Mouse (Mus musculus): ENCODE data around the gene Dcaf1.
A peak's percentile ranks its signal among the peaks of the same experiment; 100 is the strongest.

The Dcaf1 gene

DNA sequence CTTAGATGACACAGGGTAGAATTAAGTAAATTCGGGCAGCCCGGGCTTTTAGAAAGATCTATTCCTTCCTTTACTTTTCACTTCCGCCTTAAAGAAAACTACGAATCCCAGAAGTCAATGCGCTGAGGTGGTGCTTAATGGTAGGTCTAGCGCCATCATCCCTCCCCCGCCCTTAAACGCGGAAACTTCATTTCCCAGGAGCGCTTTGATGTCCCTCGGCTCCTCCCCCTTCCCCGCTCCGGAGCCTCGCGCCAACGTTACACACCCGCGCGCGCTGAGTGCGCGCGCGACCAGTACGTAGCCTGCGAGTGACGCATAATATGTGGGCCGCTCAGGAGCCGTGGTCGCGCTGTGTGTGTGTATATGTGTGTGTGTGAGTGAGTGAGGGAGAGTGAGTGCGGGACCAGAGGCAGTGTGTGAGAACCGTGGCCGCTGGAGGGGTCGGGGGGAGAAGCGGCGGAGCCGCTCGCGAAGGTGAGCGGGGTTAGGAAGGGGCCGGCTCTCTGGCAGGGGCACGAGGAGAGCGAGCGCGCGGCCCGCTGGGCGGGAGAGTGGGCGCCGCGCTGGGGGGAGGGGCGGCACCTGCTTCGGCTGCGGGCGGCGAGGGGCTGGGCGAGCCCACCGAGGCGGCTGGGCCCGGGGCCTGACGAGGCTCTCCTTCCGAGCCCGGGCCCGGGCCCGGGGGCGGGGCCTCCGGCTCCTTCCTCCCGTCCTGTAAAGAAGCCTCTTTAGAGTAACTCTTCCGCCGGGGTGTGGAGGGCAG is at the start of gene Dcaf1:
TSS of gene Dcaf1 (plus strand) at position 257 of the 763 bp plus-strand sequence.
- peak; percentile 82 to 91 for DNase-seq (ENCODE audit: low spot score in 2 of 2)

DNA sequence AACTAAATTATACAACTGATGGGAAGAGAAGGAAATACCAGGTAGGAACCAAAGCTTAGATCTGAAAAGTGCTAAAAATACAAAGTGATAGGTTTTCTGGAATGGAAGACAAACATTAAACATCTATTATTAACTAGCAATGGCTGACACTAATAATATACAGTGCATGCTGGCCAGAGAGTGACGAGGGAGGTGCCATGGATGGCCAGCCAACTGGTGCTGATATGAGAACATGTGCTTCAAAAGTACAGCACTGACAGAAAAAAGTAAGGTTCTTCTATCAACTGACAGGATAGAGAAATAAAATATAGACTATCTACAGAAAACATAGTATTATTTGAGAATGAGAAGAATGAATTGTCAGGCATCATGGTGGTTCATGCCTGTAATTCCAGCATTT is 45.6 kb upstream of the Dcaf1 start:
- DNase-seq (ENCODE audit: low spot score in 2 of 2) = no peak

DNA sequence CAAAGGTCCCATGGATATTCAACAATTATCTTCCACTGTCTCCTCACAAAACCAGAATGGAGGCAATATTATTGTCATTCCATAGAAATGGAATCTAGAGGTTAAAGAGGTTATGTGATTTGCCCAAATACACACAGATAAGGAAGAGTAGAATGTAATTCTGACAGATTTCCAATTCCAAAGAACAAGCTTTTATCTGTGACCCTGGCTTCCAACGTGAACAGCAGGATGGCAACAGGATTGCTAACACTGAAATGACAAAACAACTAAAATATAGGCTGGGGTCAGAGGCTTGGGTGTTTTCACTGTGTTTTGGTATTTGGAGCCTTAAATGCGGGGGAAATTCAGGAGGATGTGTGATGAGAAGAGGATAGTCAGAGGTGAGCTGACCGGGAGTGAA is 44.3 kb upstream of the Dcaf1 start:
- DNase-seq (ENCODE audit: low spot score in 2 of 2) = no peak

DNA sequence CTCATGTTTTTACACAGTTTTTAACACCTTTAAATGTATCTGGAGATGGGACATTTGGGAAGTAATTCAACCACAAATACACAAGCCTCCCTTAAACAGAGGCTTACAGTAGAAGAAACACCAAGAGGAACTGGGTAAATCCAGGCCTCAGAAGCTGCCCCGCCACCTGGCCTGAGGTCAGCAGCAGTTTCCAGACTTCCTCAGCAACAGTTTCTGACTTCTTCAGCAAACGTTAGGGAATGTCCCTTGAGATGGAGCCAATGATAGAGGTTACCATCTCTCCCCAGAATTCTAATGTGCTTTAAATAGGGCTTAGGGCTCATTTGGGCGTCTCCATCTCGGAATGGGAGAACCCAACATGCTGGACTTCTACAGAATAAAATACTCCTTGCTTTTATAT is 43.4 kb upstream of the Dcaf1 start:
- no peak for DNase-seq (ENCODE audit: low spot score in 2 of 2)

DNA sequence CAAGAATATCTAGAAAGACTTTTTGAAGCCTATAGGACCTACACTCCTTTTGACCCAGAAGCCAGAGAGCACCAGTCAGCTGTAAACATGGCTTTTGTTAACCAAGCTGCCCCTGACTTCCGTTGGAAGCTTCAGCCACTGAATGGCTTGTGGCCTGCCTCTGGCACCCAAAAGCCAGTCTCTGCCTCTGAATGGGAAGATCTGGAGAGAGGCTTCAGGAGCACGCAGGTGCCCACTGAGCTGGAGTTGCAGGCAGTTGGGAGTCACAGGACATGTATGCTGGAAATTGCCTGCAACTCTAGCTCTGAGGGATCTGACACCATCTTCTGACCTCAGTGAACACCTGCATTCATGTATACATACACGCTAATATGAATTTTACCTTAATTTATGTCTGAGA is 41.6 kb upstream of the Dcaf1 start:
- no peak for DNase-seq (ENCODE audit: low spot score in 2 of 2)

DNA sequence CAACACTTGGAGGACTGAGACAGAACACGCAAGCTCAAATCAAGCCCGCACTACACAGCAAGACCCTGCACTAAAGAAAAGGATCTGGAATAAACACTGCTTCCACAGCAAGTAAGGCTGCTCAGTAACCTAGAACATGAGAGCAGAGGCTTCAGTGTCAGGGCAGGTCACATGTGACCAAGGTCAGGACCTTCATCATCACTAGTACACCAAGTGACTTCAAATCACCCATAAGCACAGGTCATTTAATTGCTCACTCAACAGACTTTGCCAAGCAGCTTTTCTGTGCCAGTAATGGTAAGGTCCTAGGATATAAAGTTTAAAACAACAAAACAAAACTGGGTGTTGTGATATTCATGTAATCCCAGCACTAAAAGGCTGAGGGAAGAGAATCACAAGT is 38.1 kb upstream of the Dcaf1 start:
- no peak for DNase-seq (ENCODE audit: low spot score in 2 of 2)

DNA sequence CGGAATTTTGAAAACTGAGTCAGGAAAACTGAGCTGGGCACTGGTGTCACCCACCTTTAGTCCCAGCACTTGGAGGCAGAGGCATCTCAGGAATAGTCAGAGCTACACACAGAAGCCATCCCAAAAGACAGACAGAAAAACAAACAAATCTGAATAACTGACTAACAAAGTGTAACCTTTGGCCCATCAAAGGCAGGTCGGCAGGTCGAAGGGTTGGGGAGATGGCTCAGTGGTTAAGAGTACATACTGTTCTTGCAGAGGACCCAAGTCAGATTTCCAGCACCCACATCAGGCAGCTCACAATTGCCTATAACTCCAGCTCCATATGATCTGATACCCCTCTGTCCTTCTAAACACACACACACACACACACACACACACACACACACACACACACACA is 36.5 kb upstream of the Dcaf1 start:
- no peak for DNase-seq (ENCODE audit: low spot score in 2 of 2)

DNA sequence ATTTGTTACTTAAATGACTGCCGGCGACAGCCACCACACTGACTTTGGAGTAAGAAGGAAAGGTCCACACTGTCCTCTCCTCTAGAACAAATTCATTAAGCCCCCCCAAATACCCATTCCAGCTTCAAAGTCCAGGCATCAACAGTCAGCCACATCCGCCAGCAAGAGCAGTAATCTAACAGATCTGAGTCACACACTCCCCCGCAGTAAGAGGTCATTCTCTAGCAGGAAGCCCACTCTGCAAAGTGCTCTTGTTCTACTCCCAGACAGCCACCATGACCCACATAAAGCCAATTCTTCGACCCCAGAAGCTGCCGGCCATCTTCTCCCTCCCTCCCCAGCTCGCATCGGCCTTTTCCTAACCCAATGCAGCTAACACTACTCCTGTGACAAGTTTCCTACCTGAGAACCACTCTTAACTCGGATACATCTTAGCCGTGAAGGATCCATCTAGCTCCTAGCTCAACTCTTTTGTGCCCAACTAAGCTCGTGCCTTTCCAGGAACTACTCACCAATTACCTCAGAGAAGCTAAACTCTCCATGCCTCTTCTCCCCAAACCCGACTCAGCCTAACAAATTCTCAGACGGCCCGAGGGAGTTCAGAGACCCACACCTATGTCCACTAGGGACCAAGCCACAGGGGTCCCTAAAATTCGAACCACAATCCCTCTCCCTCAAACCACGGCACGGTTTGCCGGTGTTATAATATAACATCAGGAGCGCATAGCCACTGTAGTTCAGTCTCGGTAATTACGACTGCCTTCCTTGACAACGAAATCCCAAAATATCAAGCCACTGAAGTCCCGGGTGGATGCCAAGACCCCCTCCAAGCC is 33.5 kb upstream of the Dcaf1 start:
- DNase-seq (ENCODE audit: low spot score in 2 of 2) = peak in 1 of 2 experiments; percentile 1

DNA sequence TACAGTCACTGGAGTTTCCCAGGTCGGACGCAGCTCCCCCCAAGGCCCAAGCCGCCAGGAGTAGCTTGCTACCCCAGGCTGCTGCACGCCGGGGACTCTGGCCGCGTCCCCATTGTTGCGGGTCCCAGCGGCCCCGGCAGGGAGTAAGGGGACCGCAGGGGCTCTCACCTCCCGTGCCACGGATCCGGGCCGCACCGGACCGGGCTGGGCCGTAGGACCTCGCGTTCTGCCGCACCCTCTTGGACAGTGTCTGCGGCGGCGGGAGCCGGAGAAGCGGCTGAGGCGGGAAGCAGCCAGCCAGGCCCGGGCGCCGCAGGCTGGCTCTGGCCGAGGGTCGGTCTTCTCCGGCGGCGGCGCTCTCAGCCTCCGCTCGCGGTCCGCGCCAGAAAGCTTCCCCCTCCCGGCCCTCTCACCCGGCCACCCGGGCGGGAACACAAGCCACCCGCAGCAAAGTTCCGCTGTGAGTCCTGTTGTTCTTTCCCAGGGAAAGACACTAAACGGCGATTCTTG is 32.8 kb upstream of the Dcaf1 start, which contains the start of gene Rad54l2:
TSS of gene Rad54l2 (minus strand) at position 383 of the 510 bp plus-strand sequence.
- peak; percentile 79 to 85 for DNase-seq (ENCODE audit: low spot score in 2 of 2)

DNA sequence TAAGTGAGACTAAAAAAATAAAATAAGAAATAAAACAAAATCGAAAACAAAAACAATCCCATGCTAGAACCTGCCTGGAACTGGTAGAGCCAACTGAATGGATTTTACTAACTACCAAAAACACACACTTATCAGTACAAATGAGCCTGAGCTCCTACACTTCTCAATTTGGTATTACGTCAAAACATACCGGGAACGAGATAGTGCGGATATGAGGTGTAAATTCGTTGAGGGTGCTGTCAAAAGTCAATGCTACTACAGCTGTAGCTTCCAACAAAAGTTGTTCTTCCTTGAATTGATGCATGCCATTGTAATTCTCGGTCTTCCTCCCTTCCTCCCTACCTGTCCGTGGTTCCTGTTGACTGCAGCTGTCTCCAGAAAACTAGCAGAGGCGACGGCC is 32.3 kb upstream of the Dcaf1 start:
- DNase-seq (ENCODE audit: low spot score in 2 of 2) = no peak

DNA sequence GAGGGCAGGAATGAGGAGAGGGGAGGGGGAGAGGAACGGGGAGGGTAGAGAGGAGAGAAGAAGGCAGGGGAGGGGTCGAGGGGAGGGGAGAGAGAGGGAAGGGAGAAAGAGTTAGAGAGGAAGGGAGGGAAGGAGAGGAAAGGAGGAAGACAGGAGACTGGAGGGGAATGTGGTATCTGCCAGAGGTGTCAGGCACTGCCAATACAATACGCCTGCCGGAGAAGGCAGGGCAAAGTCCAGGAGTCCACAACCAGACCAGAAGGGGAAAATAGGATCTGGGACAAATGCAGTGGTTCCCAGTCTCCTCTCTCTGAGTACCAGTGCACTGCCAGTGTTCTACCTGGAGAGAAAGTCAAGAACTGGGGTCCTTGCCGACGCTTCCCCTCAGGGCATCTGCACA is 30.8 kb upstream of the Dcaf1 start:
- no peak for DNase-seq (ENCODE audit: low spot score in 2 of 2)

DNA sequence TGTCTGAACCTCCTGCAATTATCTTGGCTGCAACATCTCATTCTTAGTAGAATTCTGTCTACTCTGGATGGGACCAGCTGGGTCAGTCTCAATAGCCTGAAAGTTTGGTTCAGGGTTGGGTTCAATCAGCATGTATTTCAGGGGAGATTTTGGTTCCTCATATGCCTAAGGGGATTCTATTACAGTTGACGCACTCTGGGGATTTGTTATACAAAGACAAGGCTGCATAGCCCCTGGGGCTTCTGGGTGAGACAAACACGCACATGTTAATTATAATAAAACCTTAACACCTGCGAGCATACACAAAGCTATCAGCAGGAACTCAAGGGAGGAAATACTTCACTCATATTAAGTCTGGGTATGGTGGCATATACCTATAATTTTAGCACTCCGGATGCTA is 15.2 kb upstream of the Dcaf1 start:
- no peak for DNase-seq (ENCODE audit: low spot score in 2 of 2)

DNA sequence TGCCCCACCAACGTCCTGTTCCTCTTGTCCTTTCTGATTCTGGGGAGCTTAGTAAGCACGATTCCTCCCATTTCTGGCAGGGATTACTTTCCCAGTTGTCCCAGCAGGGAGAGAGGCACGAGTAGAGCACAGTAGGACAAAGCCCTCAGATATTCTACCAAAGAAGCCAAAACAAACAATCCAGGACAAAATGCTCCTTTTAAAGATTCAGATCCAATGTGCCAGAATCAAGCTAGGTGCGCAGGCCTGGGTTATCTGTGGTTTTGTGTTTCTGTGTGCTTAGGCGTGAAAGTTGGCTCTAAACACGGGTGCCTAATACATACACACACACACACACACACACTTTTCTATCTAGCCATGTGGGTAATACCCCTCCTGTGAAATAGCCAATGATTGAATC is 3.5 kb upstream of the Dcaf1 start:
- no peak for DNase-seq (ENCODE audit: low spot score in 2 of 2)

DNA sequence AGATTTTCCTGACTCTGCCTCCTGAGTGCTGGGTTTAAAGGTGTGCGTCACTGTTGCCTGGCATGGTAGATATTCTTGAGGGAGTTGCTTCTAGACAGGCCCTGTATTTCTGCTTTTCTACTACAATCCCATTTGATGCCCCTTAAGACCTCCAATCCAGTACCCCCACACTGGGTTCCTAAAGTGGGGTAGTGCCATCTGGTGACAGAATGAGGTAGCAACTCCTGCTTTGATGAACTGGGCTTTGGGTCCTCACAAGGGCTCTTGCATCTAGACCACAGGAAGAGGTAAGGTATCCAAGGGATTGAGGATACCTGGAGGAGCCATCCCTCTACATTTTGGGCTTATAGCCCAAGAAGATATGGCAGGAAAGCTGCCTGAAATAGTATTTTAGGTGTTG is 2.5 kb upstream of the Dcaf1 start:
- no peak for DNase-seq (ENCODE audit: low spot score in 2 of 2)

DNA sequence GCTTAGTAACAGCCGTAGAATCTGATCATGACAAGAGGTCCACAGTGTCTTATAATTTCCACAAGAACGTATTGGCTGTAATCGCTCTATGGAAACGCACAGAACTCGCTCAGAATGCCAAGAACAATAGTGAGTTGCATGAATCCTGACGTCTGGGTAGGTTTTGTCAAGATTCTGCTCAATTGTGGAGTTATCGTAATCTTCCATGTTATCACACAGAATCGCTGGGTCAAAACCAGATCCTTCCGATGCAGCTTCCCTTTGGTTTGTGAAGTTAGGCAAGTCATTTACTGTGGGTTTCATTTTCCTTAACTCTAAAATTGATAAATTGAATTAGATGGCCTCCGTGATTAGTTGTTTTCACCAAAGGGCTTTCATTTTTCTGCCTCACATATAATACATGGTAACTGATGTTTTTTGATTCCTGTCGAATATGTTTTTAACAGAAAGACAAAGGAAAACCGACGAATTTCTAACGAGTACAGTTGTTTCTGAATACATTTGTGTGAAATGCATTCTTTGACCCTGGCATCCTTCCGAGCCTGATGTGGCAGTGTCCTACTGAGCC is 540 bp upstream of the Dcaf1 start:
- no peak for DNase-seq (ENCODE audit: low spot score in 2 of 2)

DNA sequence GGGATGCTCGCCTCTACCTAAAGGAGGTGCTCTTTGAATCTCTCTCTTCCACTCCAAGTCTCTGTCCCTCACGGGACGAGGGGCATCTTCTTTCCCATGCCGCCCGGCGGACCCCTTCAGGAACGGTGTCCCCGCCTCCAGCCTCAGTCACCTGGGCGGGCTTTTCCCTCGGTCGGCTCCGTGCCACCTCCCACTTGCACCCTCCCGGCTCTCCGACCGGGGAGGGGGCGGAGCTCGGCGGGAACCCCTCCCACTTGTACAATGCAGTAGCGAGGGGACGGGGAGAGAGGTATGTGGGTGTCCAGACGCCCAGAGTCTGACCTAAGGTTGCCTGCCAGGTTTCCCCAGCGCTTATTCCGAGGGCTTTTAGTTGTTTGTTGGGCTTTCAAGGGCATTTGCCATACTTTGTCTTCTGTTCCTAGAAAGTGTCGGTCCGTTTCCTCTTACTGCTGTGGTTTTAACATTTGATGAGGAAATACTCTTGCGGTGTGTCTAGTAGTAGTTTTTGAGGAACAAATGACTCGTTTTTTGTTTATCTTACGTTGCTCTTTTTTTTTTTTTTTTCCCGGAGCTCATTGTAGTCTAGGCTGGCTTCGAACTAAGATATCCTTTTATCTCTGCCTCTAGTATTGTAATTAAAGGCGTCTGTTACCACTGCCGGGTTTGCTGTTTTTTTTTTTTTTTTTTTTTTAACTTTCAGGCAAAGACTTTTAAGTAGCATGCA is 869 bp downstream of the Dcaf1 start:
- peak; percentile 76 to 89 for DNase-seq (ENCODE audit: low spot score in 2 of 2)

DNA sequence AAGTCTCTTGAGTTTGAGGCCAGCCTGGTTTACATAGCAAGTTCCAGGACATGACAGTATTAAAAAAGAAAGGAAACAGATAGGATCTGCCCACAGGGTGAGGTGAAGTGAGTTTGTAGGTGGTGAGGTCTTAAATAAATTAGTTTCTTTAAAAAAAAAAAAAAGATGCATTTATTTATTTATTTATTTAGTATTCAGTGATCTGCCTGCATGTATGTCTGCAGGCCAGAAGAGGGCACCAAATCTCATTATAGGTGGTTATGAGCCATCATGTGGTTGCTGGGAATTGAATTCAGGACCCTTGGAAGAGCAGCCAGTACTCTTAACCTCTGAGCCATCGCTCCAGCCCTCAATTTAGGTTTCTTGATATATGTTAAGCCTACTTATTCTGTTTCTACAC is 18.9 kb downstream of the Dcaf1 start:
- no peak for DNase-seq (ENCODE audit: low spot score in 2 of 2)

DNA sequence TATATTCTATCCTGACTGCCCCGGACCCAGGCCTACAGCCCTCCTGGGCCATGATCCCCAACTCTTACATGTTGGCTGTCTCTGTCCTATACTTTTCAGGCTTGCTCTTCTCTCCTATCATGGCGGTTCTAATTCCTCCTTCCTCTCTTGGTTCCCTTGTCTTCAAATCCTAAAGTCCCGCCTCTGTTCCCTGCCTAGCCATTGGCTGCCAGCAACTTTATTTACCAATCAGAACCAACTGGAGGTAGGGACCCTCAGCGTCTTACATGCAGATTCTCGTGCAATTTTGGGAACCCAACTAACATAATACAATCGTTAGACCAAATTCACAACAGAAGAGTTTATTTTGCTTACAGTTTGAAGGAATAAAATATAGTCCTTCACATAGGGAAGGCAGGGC is 21.1 kb downstream of the Dcaf1 start:
- DNase-seq (ENCODE audit: low spot score in 2 of 2) = no peak

DNA sequence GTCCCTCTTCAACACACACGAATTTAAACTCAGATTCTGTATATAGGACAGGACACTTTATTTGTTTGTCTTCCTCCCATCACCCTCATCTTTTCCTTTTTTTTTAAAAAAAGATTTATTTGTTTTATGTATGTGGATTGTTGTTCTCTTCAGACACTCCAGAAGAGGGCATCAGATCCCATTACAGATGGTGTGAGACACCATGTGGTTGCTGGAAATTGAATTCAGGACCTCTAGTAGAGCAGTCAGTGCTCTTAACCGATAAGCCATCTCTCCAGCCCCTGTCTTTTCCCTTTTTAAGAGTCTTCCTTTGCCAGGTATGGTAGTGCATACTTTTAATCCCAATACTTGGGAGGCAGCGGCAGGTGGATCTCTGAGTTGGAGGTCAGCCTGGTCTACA is 35.0 kb downstream of the Dcaf1 start:
- no peak for DNase-seq (ENCODE audit: low spot score in 2 of 2)

DNA sequence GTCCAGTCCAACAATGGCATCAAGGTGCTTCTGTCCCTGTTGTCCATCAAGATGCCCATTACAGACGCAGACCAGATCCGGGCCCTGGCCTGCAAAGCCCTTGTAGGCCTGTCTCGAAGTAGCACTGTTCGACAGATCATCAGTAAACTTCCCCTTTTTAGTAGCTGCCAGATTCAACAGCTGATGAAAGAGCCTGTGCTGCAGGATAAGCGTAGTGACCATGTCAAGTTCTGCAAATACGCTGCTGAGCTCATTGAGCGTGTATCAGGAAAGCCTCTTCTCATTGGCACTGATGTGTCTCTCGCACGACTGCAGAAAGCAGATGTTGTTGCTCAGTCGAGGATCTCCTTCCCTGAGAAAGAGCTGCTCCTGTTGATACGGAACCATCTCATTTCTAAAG is 36.4 kb downstream of the Dcaf1 start:
- no peak for DNase-seq (ENCODE audit: low spot score in 2 of 2)

DNA sequence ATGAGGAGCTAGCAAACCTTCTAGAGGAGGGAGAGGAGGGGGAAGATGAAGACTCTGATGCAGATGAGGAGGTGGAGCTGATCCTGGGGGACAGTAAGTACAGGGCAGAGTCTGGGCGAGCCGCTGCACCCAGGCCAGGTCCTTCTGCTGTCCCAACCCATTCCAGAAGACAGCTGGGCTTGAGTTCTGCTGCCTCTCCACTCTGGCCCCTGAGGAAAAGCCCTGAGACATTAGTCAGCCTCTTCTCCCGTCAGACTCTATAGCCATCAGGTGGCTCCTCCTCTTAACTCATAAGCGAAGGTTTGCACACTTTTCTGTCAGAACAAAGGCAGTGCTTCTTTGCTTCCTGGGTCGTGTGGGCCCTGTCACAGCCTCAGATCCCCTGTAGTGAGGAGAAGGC is 52.5 kb downstream of the Dcaf1 start:
- no peak for DNase-seq (ENCODE audit: low spot score in 2 of 2)

DNA sequence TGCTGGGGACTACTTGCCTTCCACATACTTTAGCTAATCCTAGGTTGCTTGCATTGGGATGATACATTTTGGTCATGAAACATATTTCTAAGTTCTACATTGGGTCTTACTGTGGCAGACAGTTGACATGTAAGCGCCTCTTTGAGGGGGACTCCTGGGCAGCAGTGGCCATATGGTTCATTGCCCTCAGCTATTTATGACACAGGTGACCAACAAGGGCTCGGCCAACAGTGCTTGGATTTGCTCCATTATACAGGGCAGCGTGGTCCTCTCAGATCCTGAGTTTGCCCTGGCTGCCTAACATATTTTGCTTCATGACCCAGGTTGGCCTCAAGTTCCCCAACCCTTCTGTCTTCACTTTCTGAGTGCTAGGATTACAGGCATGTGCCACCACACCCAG is 55.0 kb downstream of the Dcaf1 start:
- DNase-seq (ENCODE audit: low spot score in 2 of 2) = no peak
